Mouse (Mus musculus): ENCODE results near the gene Fjx1. TPM values are rescaled to one million over a fixed set of nuclear protein-coding genes. Genes with fewer than 3 reads are reported as not detected.

The Fjx1 gene
- polyA plus RNA-seq (2014; fragmentation: Nextera tagmentation; extraction: Ambion mirVana): 2.2 and 2.6 TPM in 2 replicates

GRCm38 (mm10) chr2:102451671-102452549 lies at the start of gene Fjx1:
Fjx1 (minus strand) TSS chr2:102452499.
- H3K9me3 ChIP-seq (replicated peaks; ENCODE audit: control insufficient read depth, low read length): no peaks in the 10 kb centered on the region
- WGBS (ENCODE audit: insufficient replicate concordance): 1% methylated on average over 36 of the region's 49 CpGs

GRCm38 (mm10) chr2:102500001-102500689 lies 47.8 kb upstream of the Fjx1 start:
- Histone ChIP-seq H3K9me3 (replicated peaks; ENCODE audit: control insufficient read depth, low read length) (no peaks in the 10 kb centered on the region), H3K9ac (ENCODE audit: low read depth, low read length) (no peak overlapping the region), H3K36me3 (ENCODE audit: control insufficient read depth, insufficient read depth, low read length) (no peaks in the 10 kb centered on the region), H3K4me1 (ENCODE audit: control insufficient read depth, insufficient read depth, low read length) (no peaks in the 10 kb centered on the region), H3K4me3 (ENCODE audit: low read depth, low read length) (no peak overlapping the region), H3K27me3 (ENCODE audit: control insufficient read depth, insufficient read depth, low read length) (no peaks in the 10 kb centered on the region), H3K27ac (ENCODE audit: low read depth, low read length) (no peak overlapping the region), H3K4me2 (no peak overlapping the region)
- 45% methylated on average over 4 of the region's 4 CpGs for WGBS (ENCODE audit: insufficient replicate concordance)
- ATAC-seq (replicated peaks; ENCODE audit: insufficient number of reproducible peaks, low FRiP score, low TSS enrichment): no peak

More at GRCm38 (mm10) chr2:102451671-102452549, at the start of gene Fjx1:
- Histone ChIP-seq H3K9ac (ENCODE audit: low read depth, low read length) (peak within 1 kb of the TSS; percentile 78), H3K27ac (ENCODE audit: low read depth, low read length) (peak within 1 kb of the TSS; percentile 62), H3K4me1 (ENCODE audit: control insufficient read depth, insufficient read depth, low read length) (peaks cover 5% of the 10 kb centered on the region; the same call in 1 of the 2 replicates), H3K27me3 (ENCODE audit: control insufficient read depth, insufficient read depth, low read length) (peaks cover 10% of the 10 kb centered on the region), H3K4me3 (ENCODE audit: low read depth, low read length) (peak within 1 kb of the TSS; percentile 70), H3K4me2 (peak within 1 kb of the TSS; percentile 85), H3K36me3 (ENCODE audit: control insufficient read depth, insufficient read depth, low read length) (no peaks in the 10 kb centered on the region)
- ATAC-seq (replicated peaks; ENCODE audit: insufficient number of reproducible peaks, low FRiP score, low TSS enrichment): peak; percentile 60

- no peak for ATAC-seq (replicated peaks; ENCODE audit: insufficient number of reproducible peaks, low FRiP score, low TSS enrichment)
- WGBS (ENCODE audit: insufficient replicate concordance): 69% methylated on average over 3 of the region's 3 CpGs
- no peak overlapping the region for H3K27ac ChIP-seq (ENCODE audit: low read depth, low read length)
- no peaks in the 10 kb centered on the region for H3K4me1 ChIP-seq (ENCODE audit: control insufficient read depth, insufficient read depth, low read length)
- H3K36me3 ChIP-seq (ENCODE audit: control insufficient read depth, insufficient read depth, low read length): no peaks in the 10 kb centered on the region
- no peak overlapping the region for H3K4me2 ChIP-seq
- no peaks in the 10 kb centered on the region for H3K9me3 ChIP-seq (replicated peaks; ENCODE audit: control insufficient read depth, low read length)
- no peak overlapping the region for H3K4me3 ChIP-seq (ENCODE audit: low read depth, low read length)
- no peak overlapping the region for H3K9ac ChIP-seq (ENCODE audit: low read depth, low read length)
- 0 out of 2 replicates have a peak, but pooled peaks cover 3% of the 10 kb centered on the region for H3K27me3 ChIP-seq (ENCODE audit: control insufficient read depth, insufficient read depth, low read length)
Observed at GRCm38 (mm10) chr2:102480738-102481137, 28.4 kb upstream of the Fjx1 start.

GRCm38 (mm10) chr2:102476101-102476500 lies 23.8 kb upstream of the Fjx1 start:
- no peaks in the 10 kb centered on the region for H3K36me3 ChIP-seq (ENCODE audit: control insufficient read depth, insufficient read depth, low read length)
- 0 out of 2 replicates have a peak, but pooled peaks cover 3% of the 10 kb centered on the region for H3K27me3 ChIP-seq (ENCODE audit: control insufficient read depth, insufficient read depth, low read length)
- WGBS (ENCODE audit: insufficient replicate concordance): 76% methylated on average over 2 of the region's 2 CpGs
- no peak overlapping the region for H3K4me2 ChIP-seq
- no peaks in the 10 kb centered on the region for H3K9me3 ChIP-seq (replicated peaks; ENCODE audit: control insufficient read depth, low read length)
- no peak overlapping the region for H3K27ac ChIP-seq (ENCODE audit: low read depth, low read length)
- no peak overlapping the region for H3K4me3 ChIP-seq (ENCODE audit: low read depth, low read length)
- no peak overlapping the region for H3K9ac ChIP-seq (ENCODE audit: low read depth, low read length)
- ATAC-seq (replicated peaks; ENCODE audit: insufficient number of reproducible peaks, low FRiP score, low TSS enrichment): no peak
- no peaks in the 10 kb centered on the region for H3K4me1 ChIP-seq (ENCODE audit: control insufficient read depth, insufficient read depth, low read length)

- Histone ChIP-seq H3K27ac (ENCODE audit: low read depth, low read length) (no peak overlapping the region), H3K4me3 (ENCODE audit: low read depth, low read length) (no peak overlapping the region), H3K36me3 (ENCODE audit: control insufficient read depth, insufficient read depth, low read length) (no peaks in the 10 kb centered on the region), H3K4me1 (ENCODE audit: control insufficient read depth, insufficient read depth, low read length) (no peaks in the 10 kb centered on the region), H3K4me2 (no peak overlapping the region), H3K27me3 (ENCODE audit: control insufficient read depth, insufficient read depth, low read length) (peaks cover 6% of the 10 kb centered on the region; the same call in 1 of the 2 replicates), H3K9me3 (replicated peaks; ENCODE audit: control insufficient read depth, low read length) (no peaks in the 10 kb centered on the region), H3K9ac (ENCODE audit: low read depth, low read length) (no peak overlapping the region)
- no peak for ATAC-seq (replicated peaks; ENCODE audit: insufficient number of reproducible peaks, low FRiP score, low TSS enrichment)
- 78% methylated on average over 3 of the region's 3 CpGs for WGBS (ENCODE audit: insufficient replicate concordance)
Observed at GRCm38 (mm10) chr2:102468645-102469044, 16.3 kb upstream of the Fjx1 start.

- H3K4me2 ChIP-seq: no peak overlapping the region
- 76% methylated on average over 2 of the region's 2 CpGs for WGBS (ENCODE audit: insufficient replicate concordance)
- H3K4me1 ChIP-seq (ENCODE audit: control insufficient read depth, insufficient read depth, low read length): no peaks in the 10 kb centered on the region
- no peak for ATAC-seq (replicated peaks; ENCODE audit: insufficient number of reproducible peaks, low FRiP score, low TSS enrichment)
- H3K36me3 ChIP-seq (ENCODE audit: control insufficient read depth, insufficient read depth, low read length): no peaks in the 10 kb centered on the region
- no peaks in the 10 kb centered on the region for H3K9me3 ChIP-seq (replicated peaks; ENCODE audit: control insufficient read depth, low read length)
- H3K27me3 ChIP-seq (ENCODE audit: control insufficient read depth, insufficient read depth, low read length): peaks cover 12% of the 10 kb centered on the region
- no peak overlapping the region for H3K4me3 ChIP-seq (ENCODE audit: low read depth, low read length)
- H3K27ac ChIP-seq (ENCODE audit: low read depth, low read length): no peak overlapping the region
- H3K9ac ChIP-seq (ENCODE audit: low read depth, low read length): no peak overlapping the region
Observed at GRCm38 (mm10) chr2:102464342-102464732, 12.0 kb upstream of the Fjx1 start.

- Histone ChIP-seq H3K27ac (ENCODE audit: low read depth, low read length) (no peak overlapping the region), H3K4me2 (no peak overlapping the region), H3K36me3 (ENCODE audit: control insufficient read depth, insufficient read depth, low read length) (no peaks in the 10 kb centered on the region), H3K9me3 (replicated peaks; ENCODE audit: control insufficient read depth, low read length) (no peaks in the 10 kb centered on the region), H3K27me3 (ENCODE audit: control insufficient read depth, insufficient read depth, low read length) (peaks cover 13% of the 10 kb centered on the region), H3K4me1 (ENCODE audit: control insufficient read depth, insufficient read depth, low read length) (no peaks in the 10 kb centered on the region), H3K9ac (ENCODE audit: low read depth, low read length) (no peak overlapping the region), H3K4me3 (ENCODE audit: low read depth, low read length) (no peak overlapping the region)
- no peak for ATAC-seq (replicated peaks; ENCODE audit: insufficient number of reproducible peaks, low FRiP score, low TSS enrichment)
- WGBS (ENCODE audit: insufficient replicate concordance): 68% methylated on average over 12 of the region's 12 CpGs
Observed at GRCm38 (mm10) chr2:102463587-102464341, 11.5 kb upstream of the Fjx1 start.

GRCm38 (mm10) chr2:102461491-102461890 lies 9.2 kb upstream of the Fjx1 start:
- no peaks in the 10 kb centered on the region for H3K36me3 ChIP-seq (ENCODE audit: control insufficient read depth, insufficient read depth, low read length)
- no peak for ATAC-seq (replicated peaks; ENCODE audit: insufficient number of reproducible peaks, low FRiP score, low TSS enrichment)
- H3K9ac ChIP-seq (ENCODE audit: low read depth, low read length): no peak overlapping the region
- H3K4me3 ChIP-seq (ENCODE audit: low read depth, low read length): no peak overlapping the region
- H3K27me3 ChIP-seq (ENCODE audit: control insufficient read depth, insufficient read depth, low read length): peaks cover 28% of the 10 kb centered on the region
- no peaks in the 10 kb centered on the region for H3K9me3 ChIP-seq (replicated peaks; ENCODE audit: control insufficient read depth, low read length)
- 78% methylated on average over 1 of the region's 1 CpGs for WGBS (ENCODE audit: insufficient replicate concordance)
- H3K27ac ChIP-seq (ENCODE audit: low read depth, low read length): no peak overlapping the region
- no peaks in the 10 kb centered on the region for H3K4me1 ChIP-seq (ENCODE audit: control insufficient read depth, insufficient read depth, low read length)
- H3K4me2 ChIP-seq: no peak overlapping the region

Measured in heart, embryonic 11.5 days (tissue).